Mouse (Mus musculus): ENCODE measurements at regions not wholly inside any gene's neighbourhood (a gene's known extent, or its start where the extent isn't known, plus 50 kb on each side); places are given as distances from the start of the nearest gene placed in this dataset.

DNA sequence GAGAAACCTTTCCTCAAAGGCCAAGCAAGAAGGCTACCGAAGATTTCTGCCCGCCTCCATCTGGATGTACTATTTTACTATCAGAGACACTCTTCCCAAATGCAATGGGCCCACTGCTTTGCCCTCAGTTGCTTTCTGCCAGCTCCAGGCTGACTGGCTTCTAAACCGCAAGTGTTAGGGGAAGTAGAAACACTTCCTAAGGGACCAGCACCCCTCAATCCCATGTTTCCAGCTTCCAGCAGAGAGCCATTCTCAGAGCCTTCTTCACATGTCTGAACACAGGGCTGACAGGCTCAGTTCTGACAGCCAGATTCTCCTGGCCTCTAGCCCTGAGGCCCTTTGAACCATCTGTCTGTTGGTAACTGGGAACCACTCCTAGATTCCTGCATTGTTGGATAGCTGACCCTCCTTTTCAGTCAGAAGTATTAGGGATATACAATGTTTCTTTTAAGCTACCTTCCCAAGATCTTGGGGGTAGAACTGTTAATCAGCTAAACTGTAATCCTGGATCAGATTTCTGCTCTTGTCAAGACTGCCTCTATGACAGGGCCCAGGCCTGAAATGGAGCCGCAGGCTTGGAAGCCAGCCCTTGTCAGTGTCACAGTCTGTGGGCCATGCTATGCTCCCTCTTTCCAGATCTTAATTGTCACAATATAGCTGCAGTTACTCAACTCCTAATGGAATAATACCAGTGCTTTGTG, 355.8 kb downstream of the 1700129C05Rik start:
- H3K9ac ChIP-seq (ENCODE audit: low read depth, low read length), result no peak overlapping the region
- H3K27me3 ChIP-seq (ENCODE audit: insufficient read depth, low read length), result no peaks in the 10 kb centered on the region
- no peak for TF ChIP-seq CTCF (IDR thresholded peaks at IDR 0.05; ENCODE audit: low read depth)
- no peaks in the 10 kb centered on the region for H3K4me1 ChIP-seq (replicated peaks; ENCODE audit: insufficient read depth, low read length)
- 73% methylated on average over 4 of the region's 4 CpGs for WGBS
- H3K27ac ChIP-seq, result no peak overlapping the region; the same call in 1 of the 2 replicates
- no peak for ATAC-seq (replicated peaks; ENCODE audit: low FRiP score, low read depth)
- H3K36me3 ChIP-seq (ENCODE audit: insufficient read depth, low read length), result no peaks in the 10 kb centered on the region
- H3K4me3 ChIP-seq (replicated peaks; ENCODE audit: low read depth, low read length), result no peak overlapping the region
- DNase-seq (ENCODE audit: low spot score), result peak; percentile 60
- H3K9me3 ChIP-seq (replicated peaks; ENCODE audit: low read length), result no peaks in the 10 kb centered on the region
- no peak overlapping the region for H3K4me2 ChIP-seq (ENCODE audit: low read length)

- ATAC-seq (replicated peaks; ENCODE audit: low FRiP score, low read depth) (no peak), DNase-seq (ENCODE audit: low spot score) (no peak)
- H3K4me3 ChIP-seq (replicated peaks; ENCODE audit: low read depth, low read length), result no peak overlapping the region
- WGBS, result 62% methylated on average over 1 of the region's 1 CpGs
- no peak overlapping the region for H3K27ac ChIP-seq
- no peaks in the 10 kb centered on the region for H3K36me3 ChIP-seq (ENCODE audit: insufficient read depth, low read length)
- H3K27me3 ChIP-seq (ENCODE audit: insufficient read depth, low read length), result no peaks in the 10 kb centered on the region
- no peak overlapping the region for H3K9ac ChIP-seq (ENCODE audit: low read depth, low read length)
- no peaks in the 10 kb centered on the region for H3K9me3 ChIP-seq (replicated peaks; ENCODE audit: low read length)
- H3K4me1 ChIP-seq (replicated peaks; ENCODE audit: insufficient read depth, low read length), result no peaks in the 10 kb centered on the region
- TF ChIP-seq CTCF (IDR thresholded peaks at IDR 0.05; ENCODE audit: low read depth), result no peak
- H3K4me2 ChIP-seq (ENCODE audit: low read length), result no peak overlapping the region
Observed at GRCm38 (mm10) chr14:58783201-58783600, 359.5 kb downstream of the 1700129C05Rik start.

DNA sequence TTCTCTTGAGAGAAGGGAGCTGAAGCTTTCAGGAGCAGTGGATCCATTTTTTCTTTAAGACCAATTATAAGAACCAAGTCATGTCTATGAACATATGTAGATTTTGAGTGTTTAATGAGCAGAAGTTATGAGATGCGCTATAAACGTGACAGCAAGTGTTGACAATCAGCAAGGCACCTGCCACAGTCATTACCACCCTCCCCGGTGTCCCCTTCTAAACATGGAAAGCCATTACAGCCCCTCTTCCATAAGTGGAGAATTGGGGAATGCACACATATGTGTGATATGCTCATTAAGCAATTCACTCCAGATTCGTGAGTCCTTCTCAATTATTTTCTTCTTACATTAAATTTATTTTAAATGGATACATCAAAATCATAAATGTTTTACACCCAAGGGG, 362.4 kb downstream of the 1700129C05Rik start:
- Histone ChIP-seq H3K4me3 (replicated peaks; ENCODE audit: low read depth, low read length) (no peak overlapping the region), H3K4me2 (ENCODE audit: low read length) (no peak overlapping the region), H3K27me3 (ENCODE audit: insufficient read depth, low read length) (no peaks in the 10 kb centered on the region), H3K9ac (ENCODE audit: low read depth, low read length) (no peak overlapping the region), H3K4me1 (replicated peaks; ENCODE audit: insufficient read depth, low read length) (no peaks in the 10 kb centered on the region), H3K9me3 (replicated peaks; ENCODE audit: low read length) (no peaks in the 10 kb centered on the region), H3K27ac (no peak overlapping the region), H3K36me3 (ENCODE audit: insufficient read depth, low read length) (no peaks in the 10 kb centered on the region)
- WGBS, result 85% methylated on average over 4 of the region's 4 CpGs
- DNase-seq (ENCODE audit: low spot score) (no peak), ATAC-seq (replicated peaks; ENCODE audit: low FRiP score, low read depth) (no peak)
- no peak for TF ChIP-seq CTCF (IDR thresholded peaks at IDR 0.05; ENCODE audit: low read depth)

GRCm38 (mm10) chr14:58778675-58779074, 364.0 kb downstream of the 1700129C05Rik start:
- no peak overlapping the region for H3K4me2 ChIP-seq (ENCODE audit: low read length)
- no peaks in the 10 kb centered on the region for H3K36me3 ChIP-seq (ENCODE audit: insufficient read depth, low read length)
- ATAC-seq (replicated peaks; ENCODE audit: low FRiP score, low read depth), result no peak
- no peak overlapping the region for H3K4me3 ChIP-seq (replicated peaks; ENCODE audit: low read depth, low read length)
- H3K4me1 ChIP-seq (replicated peaks; ENCODE audit: insufficient read depth, low read length), result no peaks in the 10 kb centered on the region
- no peak for TF ChIP-seq CTCF (IDR thresholded peaks at IDR 0.05; ENCODE audit: low read depth)
- no peak overlapping the region for H3K27ac ChIP-seq
- H3K9ac ChIP-seq (ENCODE audit: low read depth, low read length), result no peak overlapping the region
- H3K9me3 ChIP-seq (replicated peaks; ENCODE audit: low read length), result no peaks in the 10 kb centered on the region
- 70% methylated on average over 4 of the region's 4 CpGs for WGBS
- H3K27me3 ChIP-seq (ENCODE audit: insufficient read depth, low read length), result no peaks in the 10 kb centered on the region
- DNase-seq (ENCODE audit: low spot score), result peak; percentile 25

GRCm38 (mm10) chr14:58761291-58761690, 381.4 kb downstream of the 1700129C05Rik start:
- Histone ChIP-seq H3K4me2 (ENCODE audit: low read length) (no peak overlapping the region), H3K27ac (no peak overlapping the region), H3K36me3 (ENCODE audit: insufficient read depth, low read length) (no peaks in the 10 kb centered on the region), H3K9ac (ENCODE audit: low read depth, low read length) (no peak overlapping the region), H3K27me3 (ENCODE audit: insufficient read depth, low read length) (no peaks in the 10 kb centered on the region), H3K4me1 (replicated peaks; ENCODE audit: insufficient read depth, low read length) (no peaks in the 10 kb centered on the region), H3K4me3 (replicated peaks; ENCODE audit: low read depth, low read length) (no peak overlapping the region), H3K9me3 (replicated peaks; ENCODE audit: low read length) (no peaks in the 10 kb centered on the region)
- WGBS, result 84% methylated on average over 2 of the region's 2 CpGs
- DNase-seq (ENCODE audit: low spot score) (no peak), ATAC-seq (replicated peaks; ENCODE audit: low FRiP score, low read depth) (no peak)
- TF ChIP-seq CTCF (IDR thresholded peaks at IDR 0.05; ENCODE audit: low read depth), result no peak

DNA sequence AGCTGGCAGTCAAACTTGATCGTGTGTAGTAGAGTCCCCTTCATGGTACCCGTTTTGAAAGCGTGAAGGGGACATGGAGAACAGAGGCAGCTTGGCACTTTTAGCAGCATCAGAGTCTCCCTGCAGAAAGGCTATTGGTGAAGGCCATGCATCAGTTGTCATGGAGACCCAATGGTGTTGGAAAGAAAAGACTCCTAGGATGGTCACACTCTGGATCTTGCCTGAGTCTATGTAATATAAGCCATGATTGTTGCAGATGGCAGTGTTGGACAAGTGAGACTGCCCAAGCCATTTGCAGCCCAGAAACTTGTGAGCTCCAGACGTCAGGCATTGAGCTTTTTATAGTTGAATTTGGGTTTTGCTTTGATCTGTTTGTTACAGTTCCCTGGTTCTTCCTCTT, 382.9 kb downstream of the 1700129C05Rik start:
- H3K9me3 ChIP-seq (replicated peaks; ENCODE audit: low read length), result no peaks in the 10 kb centered on the region
- WGBS, result 83% methylated on average over 4 of the region's 4 CpGs
- ATAC-seq (replicated peaks; ENCODE audit: low FRiP score, low read depth), result no peak

GRCm38 (mm10) chr14:58753781-58754180, 388.9 kb downstream of the 1700129C05Rik start:
- DNase-seq (ENCODE audit: low spot score) (no peak), ATAC-seq (replicated peaks; ENCODE audit: low FRiP score, low read depth) (no peak)
- Histone ChIP-seq H3K4me1 (replicated peaks; ENCODE audit: insufficient read depth, low read length) (no peaks in the 10 kb centered on the region), H3K27me3 (ENCODE audit: insufficient read depth, low read length) (no peaks in the 10 kb centered on the region), H3K27ac (no peak overlapping the region), H3K9me3 (replicated peaks; ENCODE audit: low read length) (no peaks in the 10 kb centered on the region), H3K4me3 (replicated peaks; ENCODE audit: low read depth, low read length) (no peak overlapping the region), H3K36me3 (ENCODE audit: insufficient read depth, low read length) (no peaks in the 10 kb centered on the region), H3K4me2 (ENCODE audit: low read length) (no peak overlapping the region), H3K9ac (ENCODE audit: low read depth, low read length) (no peak overlapping the region)
- WGBS, result 84% methylated on average over 7 of the region's 7 CpGs
- TF ChIP-seq CTCF (IDR thresholded peaks at IDR 0.05; ENCODE audit: low read depth), result no peak

More for the DNA sequence above, 382.9 kb downstream of the 1700129C05Rik start:
- Histone ChIP-seq H3K27me3 (ENCODE audit: insufficient read depth, low read length) (no peaks in the 10 kb centered on the region), H3K4me3 (replicated peaks; ENCODE audit: low read depth, low read length) (no peak overlapping the region), H3K9ac (ENCODE audit: low read depth, low read length) (no peak overlapping the region), H3K36me3 (ENCODE audit: insufficient read depth, low read length) (no peaks in the 10 kb centered on the region), H3K4me1 (replicated peaks; ENCODE audit: insufficient read depth, low read length) (no peaks in the 10 kb centered on the region), H3K27ac (no peak overlapping the region), H3K4me2 (ENCODE audit: low read length) (no peak overlapping the region)
- DNase-seq (ENCODE audit: low spot score), result no peak
- TF ChIP-seq CTCF (IDR thresholded peaks at IDR 0.05; ENCODE audit: low read depth), result no peak

Data from kidney, postnatal 0 days (tissue).